Comparison of ENCODE assay signal across 8 mouse cellular contexts in the genomic region with DNA sequence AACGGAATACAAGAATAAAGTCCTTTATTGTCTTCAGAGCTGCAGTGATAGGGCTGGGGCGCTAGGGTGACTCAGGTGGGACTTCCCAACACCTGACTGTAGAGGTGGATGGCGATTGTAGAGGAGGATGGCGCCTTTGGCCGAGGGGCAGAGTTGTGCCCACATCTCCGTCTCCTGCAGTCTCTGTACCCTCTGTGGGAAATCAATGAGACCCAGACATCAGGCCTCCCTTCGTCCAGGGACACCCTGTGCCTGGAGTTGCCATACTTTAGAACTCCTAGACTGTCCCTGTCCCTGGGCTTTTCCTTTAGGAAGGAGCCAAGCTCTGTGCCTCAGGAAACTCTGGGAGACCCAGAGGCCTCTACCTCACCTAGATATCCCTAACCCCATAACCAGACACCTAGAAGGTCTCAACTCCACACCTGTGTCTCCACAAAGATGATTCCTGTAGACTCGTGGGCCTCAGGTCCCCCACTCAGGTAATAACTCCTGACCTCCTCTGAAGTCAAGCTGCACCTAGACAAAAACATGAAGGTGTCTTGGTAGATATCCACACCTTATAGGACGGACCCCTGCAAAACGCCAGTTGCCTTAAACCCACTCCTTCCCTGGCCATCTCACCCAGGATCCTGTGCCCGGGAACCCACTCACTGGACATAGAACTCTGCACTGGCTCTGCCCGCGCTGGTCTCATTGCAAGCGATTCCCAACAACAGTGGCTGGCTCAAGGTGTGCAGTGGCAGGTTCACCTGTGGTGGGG. TPM values are rescaled to one million over a fixed set of nuclear protein-coding genes. Genes with fewer than 3 reads are reported as not detected.
DNase-seq lines count a peak whose midpoint lies in the region; ATAC-seq and TF ChIP-seq lines count a peak whose summit lies in the region.

No protein-coding gene starts in this region.

- peak overlapping the region; percentile 78 for H3K9ac ChIP-seq in heart, embryonic 11.5 days (ENCODE audit: low read depth, low read length)
- peak overlapping the region; percentile 72 for H3K9ac ChIP-seq in MEL (ENCODE audit: control insufficient read depth, low read depth, low read length, poor library complexity, severe bottlenecking)
- peak overlapping the region; percentile 53 for H3K9ac ChIP-seq in heart, embryonic 15.5 days

- H3K4me1 ChIP-seq in heart, embryonic 11.5 days (ENCODE audit: control insufficient read depth, insufficient read depth, low read length): peaks cover 25% of the 10 kb centered on the region
- peaks cover 2 to 24% of the 10 kb centered on the region in 2 experiments; a peak in 3 of 4 replicates for H3K4me1 ChIP-seq in MEL (ENCODE audit: control insufficient read depth in 1 of 2, insufficient read depth in 2 of 2, low read length in 2 of 2)
- peaks cover 49% of the 10 kb centered on the region for H3K4me1 ChIP-seq in heart, embryonic 15.5 days (replicated peaks)

- no peak for TF ChIP-seq POLR2A in MEL (IDR thresholded peaks at IDR 0.05; ENCODE audit: control insufficient read depth in 1 of 2, insufficient read depth in 1 of 2, low read depth in 1 of 2, low read length in 2 of 2, poor library complexity in 1 of 2)

- H3K27ac ChIP-seq in heart, embryonic 11.5 days (ENCODE audit: low read depth, low read length): peak overlapping the region; percentile 69
- peak overlapping the region; percentile 25 for H3K27ac ChIP-seq in MEL (ENCODE audit: control insufficient read depth, low read depth, low read length)
- H3K27ac ChIP-seq in heart, embryonic 15.5 days: peak overlapping the region; percentile 63

- H3K4me2 ChIP-seq in heart, embryonic 11.5 days: peak overlapping the region; percentile 71
- H3K4me2 ChIP-seq in heart, embryonic 15.5 days: peak overlapping the region; percentile 94

- no peak for TF ChIP-seq CTCF in MEL (IDR thresholded peaks at IDR 0.05 in 2 of 3, conservative IDR thresholded peaks at IDR 0.05 in 1 of 3; ENCODE audit: control insufficient read depth in 1 of 3, insufficient read depth in 1 of 3, low read depth in 2 of 3, low read length in 3 of 3, poor library complexity in 1 of 3, severe bottlenecking in 1 of 3)

- no peak for DNase-seq in heart, adult 18-20 months
- no peak for DNase-seq in MEL (ENCODE audit: low read depth, low spot score)
- DNase-seq in layer of hippocampus, adult 18-20 months (ENCODE audit: low spot score in 2 of 2): no peak
- DNase-seq in frontal cortex, postnatal 36 days (ENCODE audit: low spot score in 2 of 2): no peak
- DNase-seq in urinary bladder, postnatal 4 days (ENCODE audit: low spot score in 2 of 2): no peak

- peak overlapping the region; percentile 51 for H3K4me3 ChIP-seq in heart, embryonic 11.5 days (ENCODE audit: low read depth, low read length)
- H3K4me3 ChIP-seq in MEL (ENCODE audit: control insufficient read depth in 1 of 2, insufficient read depth in 1 of 2, low read depth in 2 of 2, low read length in 2 of 2): peak overlapping the region; percentile 56 to 74
- H3K4me3 ChIP-seq in heart, embryonic 15.5 days: peak overlapping the region; percentile 68

- peaks cover 3% of the 10 kb centered on the region; the same call in 1 of the 2 replicates for H3K36me3 ChIP-seq in heart, embryonic 11.5 days (ENCODE audit: control insufficient read depth, insufficient read depth, low read length)
- 0 out of 4 replicates have a peak, but pooled peaks cover 0 to 2% of the 10 kb centered on the region in 2 experiments for H3K36me3 ChIP-seq in MEL (ENCODE audit: control insufficient read depth in 1 of 2, insufficient read depth in 2 of 2, low read length in 2 of 2)
- H3K36me3 ChIP-seq in heart, embryonic 15.5 days: peaks cover 4% of the 10 kb centered on the region; the same call in 1 of the 2 replicates

- H3K79me2 ChIP-seq in MEL (ENCODE audit: control insufficient read depth, insufficient read depth, low read length, poor library complexity): peaks cover 4% of the 10 kb centered on the region; the same call in 1 of the 2 replicates

- no peak for TF ChIP-seq RAD21 in MEL (IDR thresholded peaks at IDR 0.05; ENCODE audit: low read depth, low read length)

- H3K27me3 ChIP-seq in heart, embryonic 11.5 days (ENCODE audit: control insufficient read depth, insufficient read depth, low read length): no peaks in the 10 kb centered on the region
- no peaks in the 10 kb centered on the region for H3K27me3 ChIP-seq in MEL (ENCODE audit: control insufficient read depth in 1 of 2, insufficient read depth in 2 of 2, low read length in 2 of 2)
- H3K27me3 ChIP-seq in heart, embryonic 15.5 days: no peaks in the 10 kb centered on the region

- H3K9me3 ChIP-seq in heart, embryonic 11.5 days (replicated peaks; ENCODE audit: control insufficient read depth, low read length): no peaks in the 10 kb centered on the region
- H3K9me3 ChIP-seq in MEL (replicated peaks; ENCODE audit: insufficient read depth, low read length): no peaks in the 10 kb centered on the region
- no peaks in the 10 kb centered on the region for H3K9me3 ChIP-seq in heart, embryonic 15.5 days (replicated peaks)

- 0 out of 2 replicates have a peak, but pooled peaks have one; percentile 1 for ATAC-seq in heart, embryonic 11.5 days (replicated peaks; ENCODE audit: insufficient number of reproducible peaks, low FRiP score, low TSS enrichment)
- no peak for ATAC-seq in heart, embryonic 15.5 days (replicated peaks; ENCODE audit: insufficient number of reproducible peaks, insufficient read depth, low FRiP score, low read depth)
- ATAC-seq in megakaryocyte-erythroid progenitor cell, adult 5-6 weeks (replicated peaks; ENCODE audit: low FRiP score, low TSS enrichment, poor library complexity, severe bottlenecking): peak; percentile 3; the same call in 1 of the 2 replicates

- TF ChIP-seq EP300 in MEL (IDR thresholded peaks at IDR 0.05; ENCODE audit: low read depth in 1 of 2, low read length in 2 of 2): no peak

- WGBS in heart, embryonic 11.5 days (ENCODE audit: insufficient replicate concordance): 63% methylated on average over 14 of the region's 14 CpGs
- WGBS in heart, embryonic 15.5 days: 62% methylated on average over 14 of the region's 14 CpGs

RNA-seq across cellular contexts. Expression of a gene that starts 0.8 kb away (rescaled TPM):
- 26.3 and 28.5 TPM in 2 replicates for polyA plus RNA-seq in heart, embryonic 11.5 days (2014; fragmentation: Nextera tagmentation; extraction: Ambion mirVana)
- total RNA-seq in heart, adult 18-20 months (2021): 10 to 100 TPM; 54.6 to 55.1 TPM
- total RNA-seq in MEL (2012; rRNA removed): 3.2 and 4.2 TPM in 2 replicates
- 10 to 100 TPM in 1 of 2 experiments, not detected in 1; 12.9 TPM for polyA plus RNA-seq in MEL (2012; ENCODE audit: insufficient read depth in 1 of 2, insufficient read length in 2 of 2, low read depth in 1 of 2, low replicate concordance in 2 of 2, missing spikeins in 1 of 2)
- polyA plus RNA-seq in heart, embryonic 15.5 days (2015; fragmentation: Nextera tagmentation; extraction: Ambion mirVana): 37.9 and 39.1 TPM in 2 replicates
- total RNA-seq in megakaryocyte-erythroid progenitor cell, adult 5-6 weeks (2014; fragmentation: Nextera tagmentation): 15.0 and 17.0 TPM in 2 replicates
- 8.5 and 11.5 TPM in 2 replicates for total RNA-seq in megakaryocyte-erythroid progenitor cell, adult 5-6 weeks (2017)
- total RNA-seq in layer of hippocampus, adult 18-20 months (2021): 10 to 100 TPM; 24.7 to 27.9 TPM

RNA-seq across cellular contexts. Expression of a gene that starts 2.7 kb away (rescaled TPM):
- polyA plus RNA-seq in heart, embryonic 11.5 days (2014; fragmentation: Nextera tagmentation; extraction: Ambion mirVana): 24.6 and 25.2 TPM in 2 replicates
- 10 to 100 TPM; 23.7 to 25.4 TPM for total RNA-seq in heart, adult 18-20 months (2021)
- 23.8 and 32.1 TPM in 2 replicates for total RNA-seq in MEL (2012; rRNA removed)
- polyA plus RNA-seq in MEL (2012; ENCODE audit: insufficient read depth in 1 of 2, insufficient read length in 2 of 2, low read depth in 1 of 2, low replicate concordance in 2 of 2, missing spikeins in 1 of 2): 10 to 100 TPM in 1 of 2 experiments, not detected in 1; 30.8 TPM
- 29.9 TPM in 2 replicates for polyA plus RNA-seq in heart, embryonic 15.5 days (2015; fragmentation: Nextera tagmentation; extraction: Ambion mirVana)
- total RNA-seq in megakaryocyte-erythroid progenitor cell, adult 5-6 weeks (2014; fragmentation: Nextera tagmentation): 11.1 TPM in 2 replicates
- total RNA-seq in megakaryocyte-erythroid progenitor cell, adult 5-6 weeks (2017): 5.4 and 6.5 TPM in 2 replicates
- 10 to 100 TPM; 12.7 to 14.0 TPM for total RNA-seq in layer of hippocampus, adult 18-20 months (2021)

RNA-seq across cellular contexts. Expression of a gene that starts 2.7 kb away (rescaled TPM):
- 13.4 and 14.7 TPM in 2 replicates for polyA plus RNA-seq in heart, embryonic 11.5 days (2014; fragmentation: Nextera tagmentation; extraction: Ambion mirVana)
- 10 to 100 TPM; 22.4 to 26.4 TPM for total RNA-seq in heart, adult 18-20 months (2021)
- 1.2 and 1.8 TPM in 2 replicates for total RNA-seq in MEL (2012; rRNA removed)
- polyA plus RNA-seq in MEL (2012; ENCODE audit: insufficient read depth in 1 of 2, insufficient read length in 2 of 2, low read depth in 1 of 2, low replicate concordance in 2 of 2, missing spikeins in 1 of 2): 1 to 10 TPM in 1 of 2 experiments, not detected in 1; 2.3 TPM
- polyA plus RNA-seq in heart, embryonic 15.5 days (2015; fragmentation: Nextera tagmentation; extraction: Ambion mirVana): 17.4 and 18.0 TPM in 2 replicates
- total RNA-seq in megakaryocyte-erythroid progenitor cell, adult 5-6 weeks (2014; fragmentation: Nextera tagmentation): 0.57 and 1.9 TPM in 2 replicates
- total RNA-seq in megakaryocyte-erythroid progenitor cell, adult 5-6 weeks (2017): 3.4 TPM in 1 of 2 replicates, not detected in the other
- 10 to 100 TPM; 17.2 to 17.8 TPM for total RNA-seq in layer of hippocampus, adult 18-20 months (2021)

RNA-seq across cellular contexts. Expression of a gene that starts 5.7 kb away (rescaled TPM):
- 76.9 and 79.1 TPM in 2 replicates for polyA plus RNA-seq in heart, embryonic 11.5 days (2014; fragmentation: Nextera tagmentation; extraction: Ambion mirVana)
- 100 to 1,000 TPM; 462 to 481 TPM for total RNA-seq in heart, adult 18-20 months (2021)
- 11.2 and 11.5 TPM in 2 replicates for total RNA-seq in MEL (2012; rRNA removed)
- polyA plus RNA-seq in MEL (2012; ENCODE audit: insufficient read depth in 1 of 2, insufficient read length in 2 of 2, low read depth in 1 of 2, low replicate concordance in 2 of 2, missing spikeins in 1 of 2): 10 to 100 TPM in 1 of 2 experiments, not detected in 1; 67.6 TPM
- 133 and 149 TPM in 2 replicates for polyA plus RNA-seq in heart, embryonic 15.5 days (2015; fragmentation: Nextera tagmentation; extraction: Ambion mirVana)
- 56.3 and 71.4 TPM in 2 replicates for total RNA-seq in megakaryocyte-erythroid progenitor cell, adult 5-6 weeks (2014; fragmentation: Nextera tagmentation)
- 13.2 and 16.9 TPM in 2 replicates for total RNA-seq in megakaryocyte-erythroid progenitor cell, adult 5-6 weeks (2017)
- 10 to 100 TPM; 95.2 to 95.4 TPM for total RNA-seq in layer of hippocampus, adult 18-20 months (2021)

RNA-seq across cellular contexts. Expression of a gene that starts 12.9 kb away (rescaled TPM):
- polyA plus RNA-seq in heart, embryonic 11.5 days (2014; fragmentation: Nextera tagmentation; extraction: Ambion mirVana): 84.5 and 88.4 TPM in 2 replicates
- 10 to 100 TPM; 18.9 to 19.1 TPM for total RNA-seq in heart, adult 18-20 months (2021)
- total RNA-seq in MEL (2012; rRNA removed): 51.4 and 53.9 TPM in 2 replicates
- polyA plus RNA-seq in MEL (2012; ENCODE audit: insufficient read depth in 1 of 2, insufficient read length in 2 of 2, low read depth in 1 of 2, low replicate concordance in 2 of 2, missing spikeins in 1 of 2): 100 to 1,000 TPM in 1 of 2 experiments, not detected in 1; 167 TPM
- 77.0 and 91.2 TPM in 2 replicates for polyA plus RNA-seq in heart, embryonic 15.5 days (2015; fragmentation: Nextera tagmentation; extraction: Ambion mirVana)
- 63.5 and 120 TPM in 2 replicates for total RNA-seq in megakaryocyte-erythroid progenitor cell, adult 5-6 weeks (2014; fragmentation: Nextera tagmentation)
- 72.8 and 85.4 TPM in 2 replicates for total RNA-seq in megakaryocyte-erythroid progenitor cell, adult 5-6 weeks (2017)
- total RNA-seq in layer of hippocampus, adult 18-20 months (2021): 10 to 100 TPM; 94.2 to 94.6 TPM
